Mouse (Mus musculus) hindbrain, embryonic 12.5 days (tissue): ENCODE measurements around the gene Myf5. TPM values are rescaled to one million over a fixed set of nuclear protein-coding genes. Genes with fewer than 3 reads are reported as not detected.

ENCODE experiments used
- microRNA-seq: library from miRNA; unstranded; fragments of <30 nt; microRNA quantifications from one replicate; pipeline ENCODE4, GENCODE M21; 2017
- polyA plus RNA-seq: library from polyadenylated mRNA; unstranded; fragments of >200 nt; fragmentation: Nextera tagmentation; extraction: Ambion mirVana; gene quantifications from 2 replicates; pipeline ENCODE4 v1.2.1, GENCODE M21; 2016

Gene Myf5
- polyA plus RNA-seq, 1 experiment from 2014 or later: 0.65 TPM

Small RNA genes lying within 50 kb of the gene (microRNA-seq; reads per million reads assigned to microRNA genes)
- not detected for gene Gm44403

Other genes starting within 250 kb of the Myf5 start
- 25.2 and 28.5 TPM in 2 replicates for gene Lin7a, start 214.4 kb downstream of the Myf5 start, polyA plus RNA-seq
- 0.18 TPM in 1 of 2 replicates, not detected in the other for gene Myf6, start 8.6 kb upstream of the Myf5 start, polyA plus RNA-seq
- gene Ptprq, start 233.9 kb upstream of the Myf5 start, polyA plus RNA-seq: 0.09 and 0.14 TPM in 2 replicates